Mouse (Mus musculus) frontal cortex, postnatal 10 days (tissue): ENCODE measurements at regions not wholly inside any gene's neighbourhood (a gene's known extent, or its start where the extent isn't known, plus 50 kb on each side); places are given as distances from the start of the nearest gene placed in this dataset.

Experiments
- DNase-seq, 2 experiments: peaks; one replicate each; pipeline ENCODE4 v3.0.0; 2022; ENCODE audit warnings: low spot score in 2 of 2, mixed read lengths in 1 of 2

- no peak for DNase-seq
These were observed 114.7 kb upstream of the Ndp start for GRCm38 (mm10) chrX:17026161-17026829.

GRCm38 (mm10) chrX:17017823-17018222, 106.2 kb upstream of the Ndp start:
- no peak for DNase-seq

GRCm38 (mm10) chrX:17009188-17009587, 97.6 kb upstream of the Ndp start:
- DNase-seq, result no peak

- DNase-seq, result peak in 1 of 2 experiments; percentile 5
These were observed 87.0 kb upstream of the Ndp start for GRCm38 (mm10) chrX:16998578-16998977.
